Mouse (Mus musculus) thymus, adult 2 months (tissue): ENCODE measurements at regions not wholly inside any gene's neighbourhood (a gene's known extent, or its start where the extent isn't known, plus 50 kb on each side); places are given as distances from the start of the nearest gene placed in this dataset.

ENCODE experiments used
- CTCF ChIP-seq: fragments of 200-500 bp; IDR thresholded peaks from 2 replicates; pipeline ENCODE4 v1.5.1; 2012; ENCODE audit warnings: mild to moderate bottlenecking, control low read depth, low read length, moderate library complexity, borderline replicate concordance; ENCODE audit not compliant: control insufficient read depth, poor library complexity, insufficient read depth; ENCODE audit errors: extremely low read depth
- POLR2A ChIP-seq: fragments of 200-500 bp; IDR thresholded peaks from 2 replicates; pipeline ENCODE4 v1.6.1; 2012; ENCODE audit warnings: mild to moderate bottlenecking, low read length, control low read depth, moderate library complexity; ENCODE audit not compliant: control insufficient read depth, poor library complexity, insufficient read depth; ENCODE audit errors: extremely low read depth

DNA sequence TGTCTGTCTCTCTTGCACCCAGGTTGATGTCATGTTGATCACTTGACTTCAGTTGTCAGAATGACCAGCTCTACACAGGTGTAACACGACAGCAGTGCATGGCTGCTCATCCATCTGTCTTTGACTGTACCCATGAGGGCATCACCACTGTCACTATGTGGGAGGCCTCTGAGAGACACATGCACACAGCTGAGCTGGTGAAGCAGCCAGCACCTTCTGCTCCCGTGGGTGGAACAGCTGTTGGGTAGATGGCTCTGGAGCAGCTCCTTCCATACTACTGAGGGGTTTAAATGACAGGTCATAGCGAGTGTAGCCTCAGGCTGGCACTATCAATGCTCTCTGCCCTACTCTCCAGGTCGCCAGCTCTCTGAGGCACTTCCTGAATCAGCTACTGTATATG, 301.9 kb downstream of the Hs3st3b1 start:
- no peak for TF ChIP-seq POLR2A
- TF ChIP-seq CTCF, result no peak
